Mouse (Mus musculus) limb, embryonic 12.5 days (tissue): ENCODE data around the gene Gm20388. TPM values are rescaled to one million over a fixed set of nuclear protein-coding genes. Genes with fewer than 3 reads are reported as not detected.

Experiments
- ATAC-seq: fragments of 200-750 bp; cut with Nextera tagmentation; 2 replicates; pipeline ENCODE4 v1.8.0; 2017; ENCODE audit warnings: low read depth, moderate TSS enrichment; ENCODE audit not compliant: insufficient number of reproducible peaks, insufficient read depth, low FRiP score, low TSS enrichment
- H3K27ac ChIP-seq: fragments of 300-500 bp; sonication (generic); 2 replicates; pipeline ENCODE4 v1.5.1; 2016; ENCODE audit warnings: mild to moderate bottlenecking, moderate library complexity
- H3K27me3 ChIP-seq: fragments of 300-500 bp; sonication (generic); 2 replicates; pipeline ENCODE4 v1.6.1; 2016; ENCODE audit warnings: mild to moderate bottlenecking, moderate library complexity
- H3K36me3 ChIP-seq: fragments of 300-500 bp; sonication (generic); 2 replicates; pipeline ENCODE4 v1.6.1; 2016; ENCODE audit warnings: mild to moderate bottlenecking, moderate library complexity
- H3K4me1 ChIP-seq: fragments of 300-500 bp; sonication (generic); replicated peaks from 2 replicates; pipeline ENCODE4 v1.6.1; 2016
- H3K4me2 ChIP-seq: fragments of 300-500 bp; sonication (generic); 2 replicates; pipeline ENCODE4 v1.6.1; 2016; ENCODE audit warnings: mild to moderate bottlenecking, moderate library complexity
- H3K4me3 ChIP-seq: fragments of 300-500 bp; sonication (generic); replicated peaks from 2 replicates; pipeline ENCODE4 v1.5.1; 2016; ENCODE audit warnings: mild to moderate bottlenecking
- H3K9ac ChIP-seq: fragments of 300-500 bp; sonication (generic); replicated peaks from 2 replicates; pipeline ENCODE4 v1.6.1; 2016; ENCODE audit warnings: mild to moderate bottlenecking, moderate library complexity
- H3K9me3 ChIP-seq: fragments of 300-500 bp; sonication (generic); 2 replicates; pipeline ENCODE4 v1.6.1; 2016; ENCODE audit warnings: mild to moderate bottlenecking, moderate library complexity
- WGBS: fragments of 180-500 bp; shearing (Covaris S2); methylation state at CpG from one replicate; pipeline ENCODE4 v1.1.7; 2016; 5-methylcytosine and 5-hydroxymethylcytosine counted together
- polyA plus RNA-seq: library from polyadenylated mRNA; unstranded; fragments of >200 nt; fragmentation: Nextera tagmentation; extraction: Ambion mirVana; gene quantifications from 2 replicates; pipeline ENCODE4 v1.2.1, GENCODE M21; 2016

Gene Gm20388
- polyA plus RNA-seq, 1 experiment from 2014 or later: not detected

GRCm38 (mm10) chr8:120560535-120560934, 649.9 kb downstream of the Gm20388 start:
- Histone ChIP-seq H3K9ac (no peak overlapping the region), H3K27ac (no peak overlapping the region), H3K27me3 (0 out of 2 replicates have a peak, but pooled peaks cover 5% of the 10 kb centered on the region), H3K4me2 (no peak overlapping the region), H3K4me1 (peaks cover 99% of the 10 kb centered on the region), H3K9me3 (no peaks in the 10 kb centered on the region), H3K4me3 (no peak overlapping the region), H3K36me3 (peaks cover 8% of the 10 kb centered on the region; the same call in 1 of the 2 replicates)
- WGBS: 45% methylated on average over 5 of the region's 5 CpGs
- ATAC-seq: no peak

- Histone ChIP-seq H3K4me3 (no peak overlapping the region), H3K9me3 (no peaks in the 10 kb centered on the region), H3K4me1 (peaks cover 92% of the 10 kb centered on the region), H3K27me3 (0 out of 2 replicates have a peak, but pooled peaks cover 5% of the 10 kb centered on the region), H3K9ac (no peak overlapping the region), H3K27ac (no peak overlapping the region; the same call in 1 of the 2 replicates), H3K4me2 (no peak overlapping the region), H3K36me3 (peaks cover 14% of the 10 kb centered on the region)
- ATAC-seq: no peak
- WGBS: 77% methylated on average over 22 of the region's 22 CpGs
These were observed 651.1 kb downstream of the Gm20388 start for GRCm38 (mm10) chr8:120561539-120562435.

GRCm38 (mm10) chr8:120562680-120563347, 652.2 kb downstream of the Gm20388 start:
- Histone ChIP-seq H3K4me3 (no peak overlapping the region), H3K4me2 (peak overlapping the region; percentile 22; the same call in 1 of the 2 replicates)

GRCm38 (mm10) chr8:120563348-120563724, 652.7 kb downstream of the Gm20388 start:
- H3K9ac ChIP-seq: no peak overlapping the region
- H3K4me2 ChIP-seq: peak overlapping the region; percentile 22; the same call in 1 of the 2 replicates
- H3K4me3 ChIP-seq: no peak overlapping the region
- WGBS: 6% methylated on average over 8 of the region's 8 CpGs
- 0 out of 2 replicates have a peak, but pooled peaks cover 2% of the 10 kb centered on the region for H3K27me3 ChIP-seq
- peaks cover 77% of the 10 kb centered on the region for H3K4me1 ChIP-seq
- ATAC-seq: no peak
- peaks cover 29% of the 10 kb centered on the region for H3K36me3 ChIP-seq
- no peaks in the 10 kb centered on the region for H3K9me3 ChIP-seq
- H3K27ac ChIP-seq: peak overlapping the region; percentile 81

More at GRCm38 (mm10) chr8:120562680-120563347, 652.2 kb downstream of the Gm20388 start:
- 61% methylated on average over 18 of the region's 18 CpGs for WGBS
- H3K9ac ChIP-seq: no peak overlapping the region
- H3K9me3 ChIP-seq: no peaks in the 10 kb centered on the region
- 0 out of 2 replicates have a peak, but pooled peaks cover 5% of the 10 kb centered on the region for H3K27me3 ChIP-seq
- peaks cover 82% of the 10 kb centered on the region for H3K4me1 ChIP-seq
- peak overlapping the region; percentile 81 for H3K27ac ChIP-seq
- H3K36me3 ChIP-seq: peaks cover 24% of the 10 kb centered on the region
- no peak for ATAC-seq

- no peak for ATAC-seq
- Histone ChIP-seq H3K4me2 (peak overlapping the region; percentile 22), H3K27ac (peak overlapping the region; percentile 81), H3K9me3 (no peaks in the 10 kb centered on the region), H3K4me3 (no peak overlapping the region), H3K36me3 (peaks cover 34% of the 10 kb centered on the region), H3K9ac (no peak overlapping the region), H3K27me3 (no peaks in the 10 kb centered on the region), H3K4me1 (peaks cover 69% of the 10 kb centered on the region)
- WGBS: 23% methylated on average over 20 of the region's 20 CpGs
These were observed 653.5 kb downstream of the Gm20388 start for GRCm38 (mm10) chr8:120563851-120564837.

- no peak for ATAC-seq
- no peaks in the 10 kb centered on the region for H3K27me3 ChIP-seq
- H3K4me2 ChIP-seq: no peak overlapping the region
- peaks cover 45% of the 10 kb centered on the region for H3K36me3 ChIP-seq
- peak overlapping the region; percentile 53; the same call in 1 of the 2 replicates for H3K27ac ChIP-seq
- 17% methylated on average over 7 of the region's 7 CpGs for WGBS
- peaks cover 58% of the 10 kb centered on the region for H3K4me1 ChIP-seq
- no peak overlapping the region for H3K4me3 ChIP-seq
- peak overlapping the region; percentile 23; the same call in 1 of the 2 replicates for H3K9ac ChIP-seq
- no peaks in the 10 kb centered on the region for H3K9me3 ChIP-seq
These were observed 654.6 kb downstream of the Gm20388 start for GRCm38 (mm10) chr8:120565151-120565711.

GRCm38 (mm10) chr8:120566681-120567080, 656.0 kb downstream of the Gm20388 start:
- peaks cover 49% of the 10 kb centered on the region for H3K4me1 ChIP-seq
- H3K27me3 ChIP-seq: no peaks in the 10 kb centered on the region
- no peak overlapping the region for H3K4me2 ChIP-seq
- no peak overlapping the region for H3K4me3 ChIP-seq
- WGBS: 86% methylated on average over 8 of the region's 8 CpGs
- no peaks in the 10 kb centered on the region for H3K9me3 ChIP-seq
- peaks cover 57% of the 10 kb centered on the region for H3K36me3 ChIP-seq
- H3K27ac ChIP-seq: no peak overlapping the region
- ATAC-seq: no peak
- no peak overlapping the region for H3K9ac ChIP-seq

GRCm38 (mm10) chr8:120567731-120568130, 657.1 kb downstream of the Gm20388 start:
- Histone ChIP-seq H3K4me2 (no peak overlapping the region), H3K9ac (no peak overlapping the region), H3K27ac (no peak overlapping the region), H3K9me3 (no peaks in the 10 kb centered on the region), H3K27me3 (no peaks in the 10 kb centered on the region), H3K4me1 (peaks cover 39% of the 10 kb centered on the region), H3K36me3 (peaks cover 63% of the 10 kb centered on the region), H3K4me3 (no peak overlapping the region)
- no peak for ATAC-seq
- WGBS: 96% methylated on average over 17 of the region's 17 CpGs

- peaks cover 69% of the 10 kb centered on the region for H3K36me3 ChIP-seq
- peaks cover 38% of the 10 kb centered on the region for H3K4me1 ChIP-seq
- no peak overlapping the region for H3K4me3 ChIP-seq
- no peaks in the 10 kb centered on the region for H3K9me3 ChIP-seq
- 93% methylated on average over 37 of the region's 37 CpGs for WGBS
- ATAC-seq: no peak
- H3K27me3 ChIP-seq: no peaks in the 10 kb centered on the region
- no peak overlapping the region for H3K27ac ChIP-seq
- no peak overlapping the region for H3K9ac ChIP-seq
- H3K4me2 ChIP-seq: no peak overlapping the region
These were observed 657.6 kb downstream of the Gm20388 start for GRCm38 (mm10) chr8:120568164-120568798.

- no peak overlapping the region for H3K9ac ChIP-seq
- no peak overlapping the region for H3K4me2 ChIP-seq
- no peaks in the 10 kb centered on the region for H3K27me3 ChIP-seq
- WGBS: 93% methylated on average over 17 of the region's 17 CpGs
- no peak overlapping the region for H3K4me3 ChIP-seq
- H3K36me3 ChIP-seq: peaks cover 77% of the 10 kb centered on the region
- H3K4me1 ChIP-seq: peaks cover 38% of the 10 kb centered on the region
- no peak overlapping the region for H3K27ac ChIP-seq
- no peaks in the 10 kb centered on the region for H3K9me3 ChIP-seq
- no peak for ATAC-seq
These were observed 658.5 kb downstream of the Gm20388 start for GRCm38 (mm10) chr8:120569123-120569522.
